Mouse (Mus musculus) C2C12 (cell line): ENCODE results near the gene Tmc6. TPM values are rescaled to one million over a fixed set of nuclear protein-coding genes. Genes with fewer than 3 reads are reported as not detected.

Experiments used
- H3K27me3 ChIP-seq: one replicate; pipeline ENCODE4 v1.6.1; 2011; ENCODE audit not compliant: control insufficient read depth, insufficient read depth, insufficient read length
- H3K36me3 ChIP-seq: one replicate; pipeline ENCODE4 v1.6.1; 2011; ENCODE audit not compliant: control insufficient read depth, insufficient read depth
- H3K4me3 ChIP-seq: one replicate; pipeline ENCODE4 v1.5.1; 2011; ENCODE audit warnings: mild to moderate bottlenecking, control low read depth; ENCODE audit not compliant: poor library complexity, insufficient read depth, severe bottlenecking
- H3K79me2 ChIP-seq: one replicate; pipeline ENCODE4 v1.6.1; 2011; ENCODE audit not compliant: control insufficient read depth, insufficient read depth
- H3K79me3 ChIP-seq: one replicate; pipeline ENCODE4 v1.6.1; 2011; ENCODE audit warnings: low read depth, control low read depth
- H3ac ChIP-seq: one replicate; pipeline ENCODE3; 2011; ENCODE audit warnings: low read depth; ENCODE audit not compliant: control insufficient read depth, insufficient read length
- CEBPB ChIP-seq: IDR thresholded peaks from one replicate; pipeline ENCODE4 v1.6.1; 2011; ENCODE audit warnings: low read depth, mild to moderate bottlenecking, control low read depth, moderate library complexity
- CTCF ChIP-seq: IDR thresholded peaks from one replicate; pipeline ENCODE4 v1.5.1; 2011; ENCODE audit not compliant: control insufficient read depth, insufficient read depth, insufficient read length
- FOSL1 ChIP-seq: IDR thresholded peaks from one replicate; pipeline ENCODE4 v1.8.0; 2011; ENCODE audit warnings: mild to moderate bottlenecking, low read length; ENCODE audit not compliant: poor library complexity, insufficient read depth, severe bottlenecking
- MAX ChIP-seq: IDR thresholded peaks from one replicate; pipeline ENCODE4 v1.6.1; 2011; ENCODE audit warnings: mild to moderate bottlenecking, control low read depth
- MYOD1 ChIP-seq: IDR thresholded peaks from one replicate; pipeline ENCODE4 v1.6.1; 2011; ENCODE audit warnings: low read depth; ENCODE audit not compliant: control insufficient read depth, insufficient read length
- MYOG ChIP-seq: IDR thresholded peaks from one replicate; pipeline ENCODE4 v1.6.1; 2011; ENCODE audit not compliant: control insufficient read depth, insufficient read length; ENCODE audit errors: extremely low read depth
- USF1 ChIP-seq: IDR thresholded peaks from one replicate; pipeline ENCODE4 v1.6.1; 2011; ENCODE audit warnings: low read depth, mild to moderate bottlenecking, control low read depth, moderate library complexity
- polyA plus RNA-seq: library from polyadenylated mRNA; unstranded; fragments of >200 nt; fragmentation: generic; extraction: Trizol; gene quantifications from one replicate; pipeline ENCODE4 v1.2.1, GENCODE M21; 2012; ENCODE audit warnings: missing spikeins

The Tmc6 gene
- polyA plus RNA-seq, 1 experiment: 23.2 TPM

DNA sequence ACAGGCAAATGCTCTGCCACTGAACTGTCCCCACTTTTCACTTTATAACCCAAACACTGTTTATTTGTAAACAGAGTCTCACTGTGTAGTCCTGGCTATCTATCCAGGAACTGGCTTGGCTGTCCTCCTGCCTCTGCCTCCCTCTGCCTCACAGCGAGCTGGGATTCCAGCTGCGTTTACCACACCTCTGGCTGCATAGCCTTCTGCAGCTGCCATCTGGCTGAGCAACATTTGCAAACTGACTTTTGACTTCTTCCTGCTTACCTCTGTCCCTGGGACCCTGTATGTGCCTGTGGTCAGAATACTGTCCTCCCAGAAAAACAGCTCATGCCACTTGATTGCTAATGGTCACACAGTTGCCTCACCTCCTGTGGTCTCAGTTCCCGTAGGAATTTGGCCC lies 45.4 kb upstream of the Tmc6 start:
- peaks cover 15% of the 10 kb centered on the region for H3K36me3 ChIP-seq
- H3K79me3 ChIP-seq: peaks cover 21% of the 10 kb centered on the region
- H3K27me3 ChIP-seq: no peaks in the 10 kb centered on the region
- no peak overlapping the region for H3ac ChIP-seq
- TF ChIP-seq CTCF (no peak), USF1 (no peak), MYOG (no peak), FOSL1 (no peak), MYOD1 (peak; percentile 51), MAX (no peak), CEBPB (peak; percentile 49)
- H3K79me2 ChIP-seq: peaks cover 44% of the 10 kb centered on the region
- no peak overlapping the region for H3K4me3 ChIP-seq

DNA sequence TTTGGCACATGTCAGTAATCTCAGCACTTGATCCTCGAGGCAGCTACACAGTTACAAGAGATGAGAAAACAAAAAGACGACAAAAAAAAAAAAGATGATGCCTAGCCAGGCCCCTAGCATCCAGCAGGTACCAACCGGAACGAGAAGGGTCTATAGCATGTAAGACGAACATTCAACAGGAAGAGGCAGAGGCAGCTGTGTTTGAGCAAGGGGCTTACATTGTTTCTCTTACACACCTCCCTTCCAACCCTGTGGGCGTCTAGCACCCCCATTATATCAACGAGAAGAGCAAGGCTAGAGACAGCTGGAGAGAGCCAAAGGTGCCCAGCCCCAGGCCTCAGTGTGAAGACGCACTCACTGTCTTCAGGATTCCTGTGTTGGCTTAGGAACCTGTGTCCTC lies 44.9 kb upstream of the Tmc6 start:
- no peak for TF ChIP-seq MYOD1
- TF ChIP-seq USF1: no peak
- TF ChIP-seq CEBPB: no peak
- TF ChIP-seq CTCF: no peak
- TF ChIP-seq MYOG: no peak
- no peak for TF ChIP-seq FOSL1
- no peak for TF ChIP-seq MAX
- Histone ChIP-seq H3ac (no peak overlapping the region), H3K79me3 (peaks cover 25% of the 10 kb centered on the region), H3K27me3 (no peaks in the 10 kb centered on the region), H3K36me3 (peaks cover 20% of the 10 kb centered on the region), H3K79me2 (peaks cover 48% of the 10 kb centered on the region), H3K4me3 (no peak overlapping the region)

DNA sequence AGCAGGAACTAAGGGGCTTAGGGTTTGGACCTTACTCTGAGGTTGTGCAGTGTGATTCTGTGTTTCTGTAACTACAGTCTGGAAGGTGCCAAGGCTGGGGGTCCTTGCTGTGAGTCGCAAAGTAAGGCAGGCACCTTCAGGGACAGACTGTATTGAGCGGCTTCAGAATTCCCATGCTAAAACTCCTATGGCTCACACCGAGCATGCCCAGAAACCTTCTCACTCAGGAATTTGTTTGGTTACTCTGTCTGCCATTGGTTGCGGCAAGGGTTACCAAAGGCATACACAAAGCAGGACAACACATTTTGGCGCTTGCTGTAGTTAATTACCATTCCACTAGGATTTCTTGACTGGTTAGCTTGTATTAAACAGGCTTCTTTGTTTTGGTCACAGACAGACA lies 44.2 kb upstream of the Tmc6 start:
- peaks cover 33% of the 10 kb centered on the region for H3K79me3 ChIP-seq
- TF ChIP-seq MAX: no peak
- no peak for TF ChIP-seq USF1
- TF ChIP-seq CTCF: no peak
- no peak for TF ChIP-seq CEBPB
- no peak for TF ChIP-seq MYOD1
- TF ChIP-seq FOSL1: no peak
- TF ChIP-seq MYOG: no peak
- peaks cover 56% of the 10 kb centered on the region for H3K79me2 ChIP-seq
- H3K27me3 ChIP-seq: no peaks in the 10 kb centered on the region
- peak overlapping the region; percentile 73 for H3ac ChIP-seq
- H3K36me3 ChIP-seq: peaks cover 28% of the 10 kb centered on the region
- H3K4me3 ChIP-seq: peak overlapping the region; percentile 89

DNA sequence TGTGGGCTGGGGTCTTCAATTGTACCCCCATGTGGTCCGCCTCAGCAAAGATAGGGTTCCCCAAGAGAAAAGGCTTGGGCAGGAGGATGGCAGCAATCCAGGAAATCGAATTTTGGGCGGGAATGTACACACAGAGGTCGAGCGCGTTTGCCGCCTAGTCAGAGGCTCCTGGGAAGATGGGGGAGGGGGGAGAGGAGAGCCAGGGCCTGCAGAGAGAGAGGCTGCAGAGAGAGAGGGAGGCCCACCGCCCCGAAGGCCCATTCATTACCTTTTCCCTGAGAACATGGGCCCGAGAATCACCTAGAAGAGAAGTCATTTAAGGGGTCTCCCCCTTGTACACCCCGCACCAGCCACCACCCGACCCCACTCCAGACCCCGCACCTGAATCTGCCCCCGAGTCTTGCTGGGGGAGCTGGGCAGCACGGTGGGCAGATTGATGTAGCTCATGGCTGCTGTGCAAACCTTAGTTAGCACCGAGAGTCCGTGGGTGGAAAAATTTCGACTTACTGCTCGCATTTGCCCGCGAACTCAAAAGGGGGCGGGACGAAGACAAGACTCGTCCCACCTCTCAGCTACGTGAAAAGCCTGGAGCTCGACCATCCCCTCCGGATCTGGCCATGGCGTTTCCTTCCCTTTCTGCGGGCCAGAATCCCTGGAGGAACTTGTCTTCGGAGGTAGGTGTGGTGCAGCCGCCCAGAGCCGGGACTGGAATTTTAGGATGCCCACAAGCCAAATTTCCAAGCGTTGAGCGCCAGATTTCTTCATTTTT lies 43.5 kb upstream of the Tmc6 start, which contains the start of the genes Afmid and Tk1:
TSS of gene Afmid (plus strand) at position 592 of the 769 bp plus-strand sequence.
TSS of gene Tk1 (minus strand) at position 760 of the 769 bp plus-strand sequence.
- H3K27me3 ChIP-seq: no peaks in the 10 kb centered on the region
- H3K4me3 ChIP-seq: peak within 1 kb of the TSS; percentile 89
- TF ChIP-seq MAX (peak; percentile 88), MYOG (no peak), CTCF (no peak)
- H3K36me3 ChIP-seq: peaks cover 34% of the 10 kb centered on the region
- peak within 1 kb of the TSS; percentile 80 for H3ac ChIP-seq
- H3K79me2 ChIP-seq: peaks cover 62% of the 10 kb centered on the region
- peaks cover 39% of the 10 kb centered on the region for H3K79me3 ChIP-seq

GRCm38 (mm10) chr11:117824060-117824969 lies 42.3 kb upstream of the Tmc6 start:
- Histone ChIP-seq H3K27me3 (no peaks in the 10 kb centered on the region), H3K79me3 (peaks cover 51% of the 10 kb centered on the region), H3K79me2 (peaks cover 74% of the 10 kb centered on the region), H3K4me3 (peak overlapping the region; percentile 89), H3K36me3 (peaks cover 46% of the 10 kb centered on the region), H3ac (peak overlapping the region; percentile 74)
- TF ChIP-seq CTCF (peak; percentile 85), MAX (peak; percentile 96), CEBPB (no peak)
